Mouse (Mus musculus) heart, postnatal 25 days (tissue): ENCODE results near the gene 3100002H09Rik. TPM values are rescaled to one million over a fixed set of nuclear protein-coding genes. Genes with fewer than 3 reads are reported as not detected.
A peak's percentile ranks its signal among the peaks of the same experiment; 100 is the strongest.

ENCODE experiments used
- DNase-seq: peaks from one replicate; pipeline ENCODE4 v3.0.0; 2022; ENCODE audit warnings: low spot score
- intact Hi-C: fragments of 180-260 bp; cut with DNase I; formaldehyde crosslinking; loops from one replicate; pipeline ENCODE4 v1.15.1; 2025
- total RNA-seq, 2 experiments: library from RNA; stranded (reverse); gene quantifications; 2 replicates each; pipeline ENCODE4 v1.2.3; 2021

The 3100002H09Rik gene
- total RNA-seq, 2 experiments from 2014 or later, result not detected

GRCm38 (mm10) chr4:124616636-124617035 lies 6.0 kb upstream of the 3100002H09Rik start:
- intact Hi-C loops, result no loop called here
- no peak for DNase-seq

- intact Hi-C loops, result no loop called here
Observed at GRCm38 (mm10) chr4:124615986-124616385, 5.4 kb upstream of the 3100002H09Rik start.

GRCm38 (mm10) chr4:124615406-124615960 lies 4.9 kb upstream of the 3100002H09Rik start:
- intact Hi-C loops, result no loop called here
- DNase-seq, result no peak

More at GRCm38 (mm10) chr4:124615986-124616385, 5.4 kb upstream of the 3100002H09Rik start:
- no peak for DNase-seq

- intact Hi-C loops, result no loop called here
- no peak for DNase-seq
Observed at GRCm38 (mm10) chr4:124614189-124614588, 3.6 kb upstream of the 3100002H09Rik start.

GRCm38 (mm10) chr4:124611768-124612167 lies 1.2 kb upstream of the 3100002H09Rik start:
- no peak for DNase-seq

GRCm38 (mm10) chr4:124610066-124610465 lies 537 bp downstream of the 3100002H09Rik start:
- intact Hi-C loops, result no loop called here
- no peak for DNase-seq

More at GRCm38 (mm10) chr4:124611768-124612167, 1.2 kb upstream of the 3100002H09Rik start:
- intact Hi-C loops, result no loop called here

- intact Hi-C loops, result no loop called here
- DNase-seq, result no peak
Observed at GRCm38 (mm10) chr4:124607166-124607565, 3.4 kb downstream of the 3100002H09Rik start.

GRCm38 (mm10) chr4:124606180-124606579 lies 4.4 kb downstream of the 3100002H09Rik start:
- intact Hi-C loops, result no loop called here
- no peak for DNase-seq

GRCm38 (mm10) chr4:124605255-124605654 lies 5.3 kb downstream of the 3100002H09Rik start:
- intact Hi-C loops, result no loop called here

GRCm38 (mm10) chr4:124603712-124604111 lies 6.9 kb downstream of the 3100002H09Rik start:
- no peak for DNase-seq
- intact Hi-C loops, result no loop called here

More at GRCm38 (mm10) chr4:124605255-124605654, 5.3 kb downstream of the 3100002H09Rik start:
- DNase-seq, result no peak

GRCm38 (mm10) chr4:124595929-124596328 lies 14.7 kb downstream of the 3100002H09Rik start:
- intact Hi-C loops, result no loop called here
- DNase-seq, result no peak

- DNase-seq, result no peak
Observed at GRCm38 (mm10) chr4:124594933-124595332, 15.7 kb downstream of the 3100002H09Rik start.

GRCm38 (mm10) chr4:124593691-124594090 lies 16.9 kb downstream of the 3100002H09Rik start:
- intact Hi-C loops, result no loop called here
- DNase-seq, result no peak

More at GRCm38 (mm10) chr4:124594933-124595332, 15.7 kb downstream of the 3100002H09Rik start:
- intact Hi-C loops, result no loop called here

GRCm38 (mm10) chr4:124593210-124593609 lies 17.4 kb downstream of the 3100002H09Rik start:
- no peak for DNase-seq
- intact Hi-C loops, result no loop called here

GRCm38 (mm10) chr4:124592241-124592640 lies 18.4 kb downstream of the 3100002H09Rik start:
- no peak for DNase-seq
- intact Hi-C loops, result no loop called here

GRCm38 (mm10) chr4:124580695-124581094 lies 29.9 kb downstream of the 3100002H09Rik start:
- intact Hi-C loops, result no loop called here
- no peak for DNase-seq

- no peak for DNase-seq
- intact Hi-C loops, result no loop called here
Observed at GRCm38 (mm10) chr4:124575955-124576445, 34.6 kb downstream of the 3100002H09Rik start.

GRCm38 (mm10) chr4:124575269-124575954 lies 35.2 kb downstream of the 3100002H09Rik start:
- intact Hi-C loops, result no loop called here
- DNase-seq, result no peak

GRCm38 (mm10) chr4:124573586-124573985 lies 37.0 kb downstream of the 3100002H09Rik start:
- no peak for DNase-seq
- intact Hi-C loops, result no loop called here

- intact Hi-C loops, result no loop called here
- peak; percentile 75 for DNase-seq
Observed at GRCm38 (mm10) chr4:124570977-124571376, 39.6 kb downstream of the 3100002H09Rik start.

GRCm38 (mm10) chr4:124569661-124570060 lies 40.9 kb downstream of the 3100002H09Rik start:
- intact Hi-C loops, result no loop called here
- DNase-seq, result no peak
